Mouse (Mus musculus): ENCODE data around the gene Gria4.
"Not testable (repeated sequence)": the region's sequence is repeated elsewhere in the genome, so short reads cannot be mapped to it uniquely, and the experiment has no call there.

Gene Gria4

DNA sequence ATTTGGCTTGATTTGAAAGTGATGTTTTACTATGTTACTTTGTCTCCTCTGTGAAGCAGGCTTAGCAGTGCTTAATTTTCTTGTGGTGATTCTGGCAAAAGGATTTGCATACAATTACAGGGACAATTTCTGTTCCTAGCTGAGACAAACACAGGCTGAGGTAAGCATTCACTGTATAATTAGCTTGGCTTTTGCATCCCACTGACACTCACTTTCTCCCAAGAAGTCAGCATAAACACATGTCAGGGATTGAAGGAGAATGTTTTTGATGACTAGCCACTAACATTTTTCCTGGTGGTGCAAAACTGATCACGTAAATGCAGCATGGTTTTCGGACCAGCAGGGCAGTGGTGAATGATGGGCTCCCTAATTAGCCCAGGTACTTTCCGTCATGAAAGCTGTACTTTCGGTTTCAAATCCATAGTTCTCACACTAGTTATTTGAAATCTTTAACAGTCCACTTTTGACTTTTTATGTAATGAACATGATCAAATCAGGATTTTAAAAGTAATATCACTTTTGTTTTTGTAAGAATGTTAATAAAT lies 240.5 kb downstream of the Gria4 start:
- no peak for DNase-seq (ENCODE audit: low spot score)

DNA sequence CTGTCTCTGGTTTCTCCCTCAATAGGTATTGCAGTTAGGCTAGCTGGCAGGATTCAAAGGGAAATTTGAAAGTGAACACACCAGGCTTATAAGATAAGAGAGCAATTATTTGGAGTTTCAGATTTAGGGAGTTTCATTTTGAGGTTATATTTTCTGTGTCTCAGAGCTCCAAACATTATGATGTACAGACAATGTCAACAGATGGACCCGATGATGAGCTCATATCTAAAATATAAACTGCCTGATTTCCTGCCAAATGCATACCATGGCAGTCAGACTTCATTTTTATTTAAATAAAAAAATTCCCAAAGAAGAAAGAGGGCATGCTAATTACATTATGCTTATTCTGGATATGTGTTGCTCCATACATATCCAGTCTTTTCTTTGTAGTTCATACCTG lies 256.8 kb downstream of the Gria4 start:
- no peak for DNase-seq (ENCODE audit: low spot score)

DNA sequence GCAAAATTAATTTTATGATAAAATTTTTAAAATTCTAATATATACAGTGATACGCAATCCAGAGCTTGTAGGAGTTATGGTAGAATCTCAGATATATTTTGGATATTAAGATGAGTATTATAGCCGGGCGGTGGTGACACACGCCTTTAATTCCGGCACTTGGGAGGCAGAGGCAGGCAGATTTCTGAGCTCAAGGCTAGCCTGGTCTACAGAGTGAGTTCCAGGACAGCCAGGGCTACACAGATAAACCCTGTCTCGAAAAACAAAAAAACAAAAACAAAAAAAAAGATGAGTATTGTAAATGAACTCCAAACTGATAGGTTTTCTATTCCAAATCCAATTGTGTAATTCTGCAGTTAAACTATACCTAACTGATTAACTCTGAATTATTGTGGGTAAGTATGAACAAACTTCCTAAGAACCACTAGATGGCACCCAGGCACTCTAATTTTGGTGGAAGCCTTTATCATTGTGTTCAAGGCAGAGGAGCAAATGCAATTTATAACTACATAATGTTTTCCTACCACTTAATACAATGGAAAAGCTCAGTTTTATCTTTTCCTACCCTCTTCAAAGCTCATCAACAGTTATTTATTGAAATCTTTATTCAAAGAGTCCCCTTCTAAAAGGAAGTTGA lies 259.4 kb downstream of the Gria4 start:
- no peak for DNase-seq (ENCODE audit: low spot score)

DNA sequence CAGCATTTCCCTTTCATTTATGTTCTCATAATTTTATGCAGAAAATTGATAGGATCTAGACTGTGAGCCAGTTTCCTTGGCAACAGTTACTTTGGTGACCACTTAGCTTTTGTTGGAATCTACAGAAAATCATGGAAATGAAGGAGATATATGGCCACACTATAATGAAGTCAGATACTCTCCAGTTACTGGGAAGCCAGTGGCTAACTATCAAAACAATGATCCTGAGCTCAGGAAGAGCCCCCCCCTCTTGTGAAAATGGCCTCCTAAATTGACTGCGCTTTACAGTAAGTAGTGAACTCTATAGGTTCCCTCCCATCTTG lies 281.5 kb downstream of the Gria4 start:
- no peak for DNase-seq (ENCODE audit: low spot score)

DNA sequence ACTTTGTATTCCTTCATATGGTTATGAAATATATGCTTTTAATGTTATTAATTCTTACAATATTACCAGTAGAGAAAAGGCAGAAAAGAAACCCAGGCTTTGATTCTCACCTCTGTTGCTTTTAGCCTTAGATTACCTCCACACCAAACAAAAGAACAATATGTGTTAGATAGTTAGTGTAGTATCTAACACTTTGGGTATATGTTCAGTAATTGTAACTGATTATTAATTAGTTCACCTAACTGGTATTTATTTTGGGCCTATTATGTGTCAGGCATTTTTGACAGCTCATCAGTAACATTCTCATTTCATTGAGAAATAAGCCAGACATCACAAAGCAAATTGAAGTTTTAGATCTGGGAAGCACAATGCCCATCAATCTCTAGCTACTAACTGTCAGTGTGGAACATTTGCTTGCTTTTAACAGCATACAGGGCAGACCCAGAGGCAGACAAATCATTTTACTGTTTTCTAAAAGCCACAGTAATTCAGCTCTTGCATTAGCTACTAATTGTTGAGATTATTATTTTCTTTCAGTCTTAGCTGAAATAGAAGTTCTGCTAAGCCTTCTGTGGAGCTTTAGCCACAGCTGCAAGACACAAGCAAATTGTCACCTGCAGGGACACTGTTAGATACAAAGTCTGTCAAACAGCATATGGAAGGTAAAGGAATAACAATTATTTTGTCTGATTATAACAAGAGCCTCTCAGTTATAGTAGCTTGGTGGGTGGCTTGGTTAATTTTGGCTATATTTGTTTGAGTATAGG lies 282.1 kb downstream of the Gria4 start:
- no peak for DNase-seq (ENCODE audit: low spot score)

DNA sequence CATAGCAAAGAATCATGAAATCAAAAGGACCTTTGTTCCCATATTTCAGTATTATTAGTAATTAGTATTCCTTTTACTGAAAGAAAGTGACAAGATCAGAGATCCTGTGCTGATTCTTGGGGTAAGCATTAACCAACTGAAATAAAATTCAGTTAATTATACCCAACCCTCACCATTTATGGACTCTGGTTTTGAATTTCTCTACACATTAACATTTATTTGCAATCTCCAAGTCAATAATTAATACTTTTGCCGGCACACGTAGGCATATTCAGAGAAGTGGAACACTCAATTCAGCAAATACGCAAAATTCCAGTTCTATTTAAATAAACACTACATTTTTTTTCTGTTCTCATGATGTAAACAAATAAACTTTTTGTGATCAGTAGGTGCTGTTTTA lies 289.9 kb downstream of the Gria4 start:
- no peak for DNase-seq (ENCODE audit: low spot score)

DNA sequence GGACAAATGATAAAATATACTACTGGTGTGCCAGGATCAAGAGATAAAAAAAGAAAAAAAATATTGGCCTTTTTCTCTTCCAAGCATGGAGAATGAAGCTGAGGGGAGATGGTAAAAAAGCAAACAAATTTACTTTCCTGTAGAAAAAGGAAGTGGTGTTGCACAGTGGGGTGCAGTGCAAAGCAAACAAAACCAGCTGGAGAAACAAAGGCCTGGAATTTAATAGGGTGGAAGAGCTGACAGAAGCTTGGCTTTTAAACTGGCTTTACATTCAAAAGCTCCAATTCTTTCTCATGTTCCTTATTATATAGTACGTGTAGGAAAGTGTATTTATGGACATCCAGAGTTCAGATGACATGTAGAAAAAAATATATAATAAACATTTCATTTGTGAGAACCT lies 290.9 kb downstream of the Gria4 start:
- no peak for DNase-seq (ENCODE audit: low spot score)

DNA sequence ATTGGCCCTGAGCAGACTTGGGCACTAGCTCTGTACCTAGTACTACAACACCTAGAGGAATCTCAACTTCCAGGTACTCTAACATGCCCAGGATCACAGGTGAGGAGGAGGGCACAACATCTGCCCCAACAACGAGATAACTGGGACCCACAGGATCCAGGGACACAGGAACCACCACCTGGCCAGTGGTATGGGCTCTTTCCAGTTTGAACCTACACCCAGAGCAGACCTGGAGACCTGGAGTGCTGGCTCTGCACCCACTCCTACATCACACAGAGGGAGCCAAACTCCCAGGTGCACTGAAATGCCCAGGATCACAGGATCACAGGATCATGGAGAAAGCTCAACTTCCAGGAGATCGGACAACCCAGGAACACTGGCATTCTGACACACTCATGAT lies 309.6 kb downstream of the Gria4 start:
- no peak for DNase-seq (ENCODE audit: low spot score)

DNA sequence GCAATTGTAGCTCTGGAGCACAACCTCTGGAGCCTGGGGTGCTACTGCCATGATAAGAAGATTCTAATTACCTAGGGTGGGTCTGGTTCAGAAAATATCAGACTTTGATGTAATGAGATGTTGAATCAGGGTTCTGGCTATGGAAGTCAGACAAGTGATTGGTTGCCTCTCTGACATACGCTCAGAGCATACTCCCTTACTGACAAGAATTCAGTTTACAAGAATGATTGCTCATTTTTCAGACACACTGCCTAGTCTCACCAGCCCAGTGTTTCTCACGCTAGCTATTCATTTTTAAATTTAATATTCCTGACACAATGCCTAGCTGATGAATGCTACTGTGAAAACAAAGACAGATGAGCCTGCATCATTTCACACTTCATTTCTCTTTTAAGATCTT lies 311.5 kb downstream of the Gria4 start:
- DNase-seq (ENCODE audit: low spot score) = no peak

DNA sequence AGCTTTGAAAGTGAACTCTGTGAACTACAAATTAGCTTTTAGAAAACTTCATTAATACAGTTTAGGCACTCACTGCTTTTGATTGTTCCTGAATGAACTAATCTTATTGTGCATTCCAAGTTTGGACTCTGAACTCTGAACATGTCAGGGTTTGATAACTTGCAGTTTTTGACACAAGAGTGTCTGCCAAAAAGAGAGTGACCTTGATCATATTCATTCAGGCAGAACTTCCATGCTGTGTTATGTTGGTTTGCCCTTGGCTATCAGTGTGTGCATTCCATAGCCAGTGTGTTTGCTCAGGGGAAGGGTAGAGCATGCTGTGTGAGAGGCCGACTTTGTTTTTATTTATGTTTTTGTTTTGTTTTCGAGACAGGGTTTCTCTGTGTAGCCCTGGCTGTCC lies 325.2 kb downstream of the Gria4 start:
- DNase-seq (ENCODE audit: low spot score) = no peak

DNA sequence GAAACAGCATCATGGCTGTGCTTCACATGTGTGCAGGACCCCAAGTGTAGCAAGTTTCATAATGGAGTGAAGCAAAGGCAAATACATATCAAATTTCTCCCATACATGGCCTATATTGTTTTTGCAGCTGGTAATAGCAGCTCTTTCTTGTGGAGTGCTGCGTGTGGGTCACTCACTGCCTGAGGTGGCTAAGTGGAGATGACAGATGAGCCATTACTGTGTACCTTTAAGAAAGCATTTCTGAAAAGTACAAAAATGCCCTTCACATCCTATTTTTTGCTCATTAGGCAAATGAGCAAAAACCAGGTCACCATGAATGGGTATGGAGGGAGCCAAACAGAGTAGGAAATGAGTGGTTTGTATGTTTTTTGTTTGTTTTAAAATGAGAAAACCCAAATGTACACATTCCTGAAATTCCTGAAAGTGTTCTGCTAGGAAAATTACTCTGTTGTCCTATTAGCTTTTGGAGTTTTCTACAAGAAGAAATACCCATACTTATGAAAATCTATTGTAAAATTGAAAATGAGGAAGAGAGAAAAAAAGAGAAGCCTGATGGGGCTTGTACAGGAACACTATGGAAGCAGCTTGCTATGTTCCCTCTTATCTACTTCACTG lies 336.5 kb downstream of the Gria4 start:
- DNase-seq (ENCODE audit: low spot score) = no peak

DNA sequence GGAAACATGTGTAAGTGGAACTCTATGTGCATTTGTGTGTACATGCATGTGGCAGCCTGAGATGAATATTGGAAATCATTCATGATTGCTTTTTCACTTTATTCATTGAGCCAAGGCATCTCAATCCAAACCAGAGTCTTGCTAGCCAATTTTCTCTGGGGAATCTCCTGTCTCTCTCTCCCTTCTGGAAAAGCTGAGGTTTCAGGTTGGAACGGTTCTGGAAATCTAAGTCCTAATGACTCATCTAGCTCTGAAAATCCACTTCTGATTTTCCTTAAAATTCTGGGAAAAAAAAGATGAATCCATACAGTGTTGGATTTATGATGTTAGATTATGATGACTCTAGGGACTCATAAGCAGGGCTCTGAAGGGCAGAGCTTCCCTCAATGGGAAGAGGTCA lies 337.8 kb downstream of the Gria4 start:
- DNase-seq (ENCODE audit: low spot score) = no peak

DNA sequence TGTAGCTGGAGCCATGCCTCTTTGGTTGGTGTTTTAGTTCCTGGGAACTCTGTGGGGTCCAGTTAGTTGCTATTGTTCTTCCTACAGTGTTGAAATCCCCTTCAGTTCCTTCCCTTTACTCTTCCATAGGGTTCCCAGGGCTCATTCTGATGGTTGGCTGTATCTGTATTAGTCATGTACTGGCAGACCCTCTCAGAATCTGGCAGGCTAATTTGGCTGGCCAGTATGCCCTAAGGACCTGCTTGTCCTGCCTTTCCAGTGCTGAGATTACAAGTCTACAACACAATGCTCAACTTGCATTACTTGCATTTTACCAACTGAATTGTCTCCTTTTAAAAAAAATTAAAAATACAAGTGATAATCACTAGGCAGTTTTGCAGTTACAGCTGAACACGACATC lies 338.4 kb downstream of the Gria4 start:
- no peak for DNase-seq (ENCODE audit: low spot score)

DNA sequence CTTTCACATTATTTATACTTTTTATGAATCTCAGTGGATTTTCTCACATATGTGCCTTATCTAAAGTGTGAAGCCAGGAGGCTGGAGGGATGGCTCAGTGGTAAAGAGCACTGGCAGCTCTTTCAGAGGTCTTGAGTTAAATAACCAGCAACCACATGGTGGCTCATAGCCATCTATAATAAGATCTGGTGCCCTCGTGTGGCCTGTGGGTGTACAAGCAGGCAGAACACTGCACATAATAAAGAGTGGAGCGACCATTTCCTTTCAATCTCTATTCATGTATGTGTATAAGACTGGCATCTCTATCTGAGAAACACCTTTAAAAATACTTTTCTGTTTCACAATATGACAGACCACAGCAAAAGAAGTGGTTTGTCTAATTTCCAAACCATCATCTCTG lies 353.1 kb downstream of the Gria4 start:
- DNase-seq (ENCODE audit: low spot score) = no peak

DNA sequence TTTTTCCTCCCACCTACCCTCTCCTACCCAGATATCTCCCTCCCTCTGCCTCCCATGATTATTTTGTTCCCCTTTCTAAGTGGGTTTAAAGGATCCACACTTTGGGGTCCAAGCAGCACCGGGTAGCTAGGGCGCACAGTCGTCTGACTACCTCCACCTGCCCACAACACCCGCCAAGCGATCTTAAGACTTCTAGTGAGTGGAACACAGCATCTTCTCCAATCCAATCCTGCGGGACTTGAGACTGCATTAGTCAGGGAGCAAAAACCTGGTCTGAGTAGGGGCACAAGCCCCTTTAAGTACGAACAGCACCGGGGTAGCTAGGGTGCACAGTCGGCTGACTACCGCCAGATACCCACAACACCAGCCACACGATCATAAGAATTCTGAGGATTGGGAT lies 395.2 kb downstream of the Gria4 start:
- DNase-seq (ENCODE audit: low spot score) = not testable (repeated sequence)

DNA sequence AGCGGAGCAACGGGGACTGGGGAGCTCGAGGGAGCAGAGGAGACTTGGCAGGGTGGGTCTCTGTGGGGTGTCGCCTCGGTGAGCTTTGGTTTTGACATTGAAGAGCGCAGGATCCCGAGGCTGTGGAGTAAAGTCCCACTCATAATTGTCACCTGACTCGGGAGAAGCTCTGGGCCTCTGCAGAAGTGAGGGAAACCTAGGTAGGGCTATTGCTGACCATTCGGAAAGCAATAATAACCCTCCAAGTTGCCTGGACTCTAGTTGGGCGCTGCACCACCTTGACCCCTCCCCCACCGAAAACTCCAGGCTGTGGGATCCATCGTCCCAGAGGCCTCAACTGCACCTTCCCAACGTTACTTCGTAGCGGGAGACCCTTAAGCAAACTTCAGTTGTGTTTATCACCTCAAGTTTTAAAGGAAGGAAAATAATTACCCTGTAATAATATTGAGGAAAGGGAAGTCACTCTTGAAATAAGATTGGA lies 419.4 kb downstream of the Gria4 start:
- DNase-seq (ENCODE audit: low spot score) = no peak

DNA sequence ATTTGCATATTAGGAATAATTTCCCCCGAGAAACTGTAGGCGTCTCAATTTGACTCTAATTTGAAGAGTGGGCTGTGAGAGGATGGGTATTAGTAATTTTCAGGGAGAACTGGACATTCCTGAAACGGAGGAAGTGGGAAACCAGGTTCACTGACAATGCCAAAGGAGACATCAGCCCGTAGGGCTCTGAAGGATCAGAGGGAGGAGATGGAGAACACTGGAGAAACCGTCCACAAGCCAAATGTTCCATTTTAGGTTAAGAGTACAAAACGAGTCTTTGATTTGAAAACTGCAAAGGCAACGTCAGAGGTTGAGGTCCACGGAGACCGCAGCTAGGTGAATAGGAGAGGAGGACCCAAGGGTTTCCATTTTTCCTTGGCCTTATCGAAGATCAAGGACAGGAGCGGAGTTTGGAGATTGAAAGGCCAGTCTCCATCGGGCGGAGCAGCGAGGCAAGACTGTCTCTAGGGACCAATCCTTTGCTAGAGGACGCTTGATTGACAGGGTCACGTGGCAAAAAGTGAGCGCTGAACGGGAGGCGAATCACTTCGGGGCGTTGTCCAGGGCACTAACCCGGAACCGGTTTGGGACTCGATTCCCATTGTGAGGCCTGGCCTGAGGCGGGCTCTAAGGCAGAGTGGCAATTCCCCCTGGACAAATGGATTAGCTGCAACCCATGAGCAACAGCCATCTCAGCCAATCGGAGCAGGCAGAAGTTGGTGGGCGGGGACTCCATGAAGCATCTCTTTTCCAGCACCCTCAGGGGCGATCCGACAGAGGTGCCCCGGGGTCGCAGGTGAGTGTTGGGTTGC lies 420.0 kb downstream of the Gria4 start, which contains the start of gene Msantd4:
Gene Msantd4, plus strand, starts transcription at position 735 of the 812 bp plus-strand sequence.
- peak; percentile 81 for DNase-seq (ENCODE audit: low spot score)

Measured in spleen, adult 12 weeks (tissue).